Mouse (Mus musculus): ENCODE data around the gene Slc26a1. TPM values are rescaled to one million over a fixed set of nuclear protein-coding genes. Genes with fewer than 3 reads are reported as not detected.

Gene Slc26a1
- 2.5 and 2.6 TPM in 2 replicates for polyA plus RNA-seq (2012; rRNA removed)

DNA sequence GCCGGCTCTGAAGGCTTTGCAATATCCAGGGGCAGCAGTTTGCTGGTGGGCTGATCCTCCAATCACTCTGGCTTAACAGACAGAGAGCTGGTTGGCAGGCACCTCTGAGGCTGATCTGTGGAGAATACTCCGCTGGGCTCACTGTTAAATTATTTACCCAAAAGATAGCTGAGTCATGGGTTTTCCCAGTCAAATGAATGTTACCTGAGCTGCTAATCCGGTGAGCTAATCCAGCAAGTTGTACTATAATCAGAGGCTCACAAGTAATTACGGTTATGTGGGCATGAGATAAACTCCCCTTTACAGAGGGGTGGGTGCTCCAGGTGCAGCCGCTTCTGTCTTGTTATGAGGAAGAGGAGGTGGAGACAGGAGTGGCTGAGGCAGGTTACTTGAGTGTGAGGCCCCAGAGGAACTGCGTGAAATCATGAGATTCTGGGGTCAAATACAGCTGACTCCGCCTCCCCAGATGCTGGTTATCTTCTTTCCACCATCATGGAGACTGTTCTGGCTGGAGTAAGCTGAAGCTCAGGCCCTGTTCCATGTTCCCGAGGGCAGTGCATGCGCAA is at the start of gene Slc26a1:
Gene Slc26a1, minus strand, starts transcription at position 319 of the 566 bp plus-strand sequence.

DNA sequence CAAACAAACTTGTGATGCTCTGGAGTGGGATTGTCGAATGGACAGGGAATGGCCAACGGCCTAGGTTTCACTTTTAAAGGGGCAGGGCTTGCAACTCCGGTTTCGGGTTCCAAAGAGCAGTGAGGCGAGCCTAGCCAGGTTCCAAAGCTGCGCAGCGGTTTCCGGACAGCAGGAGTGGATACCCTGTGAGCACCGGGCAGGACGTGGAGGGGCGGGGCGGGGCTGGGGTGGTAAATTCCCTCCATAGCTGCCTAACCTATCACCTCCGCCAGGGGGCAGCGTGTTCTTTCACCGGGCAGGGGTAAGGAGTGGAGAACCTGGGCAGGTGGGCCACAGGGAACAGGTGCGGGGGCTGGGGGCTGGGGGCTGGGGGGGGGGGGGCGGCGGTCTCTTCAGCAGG is 16.9 kb upstream of the Slc26a1 start, which contains the start of gene Fgfrl1:
Gene Fgfrl1, plus strand, starts transcription at position 112 of the 400 bp plus-strand sequence.

DNA sequence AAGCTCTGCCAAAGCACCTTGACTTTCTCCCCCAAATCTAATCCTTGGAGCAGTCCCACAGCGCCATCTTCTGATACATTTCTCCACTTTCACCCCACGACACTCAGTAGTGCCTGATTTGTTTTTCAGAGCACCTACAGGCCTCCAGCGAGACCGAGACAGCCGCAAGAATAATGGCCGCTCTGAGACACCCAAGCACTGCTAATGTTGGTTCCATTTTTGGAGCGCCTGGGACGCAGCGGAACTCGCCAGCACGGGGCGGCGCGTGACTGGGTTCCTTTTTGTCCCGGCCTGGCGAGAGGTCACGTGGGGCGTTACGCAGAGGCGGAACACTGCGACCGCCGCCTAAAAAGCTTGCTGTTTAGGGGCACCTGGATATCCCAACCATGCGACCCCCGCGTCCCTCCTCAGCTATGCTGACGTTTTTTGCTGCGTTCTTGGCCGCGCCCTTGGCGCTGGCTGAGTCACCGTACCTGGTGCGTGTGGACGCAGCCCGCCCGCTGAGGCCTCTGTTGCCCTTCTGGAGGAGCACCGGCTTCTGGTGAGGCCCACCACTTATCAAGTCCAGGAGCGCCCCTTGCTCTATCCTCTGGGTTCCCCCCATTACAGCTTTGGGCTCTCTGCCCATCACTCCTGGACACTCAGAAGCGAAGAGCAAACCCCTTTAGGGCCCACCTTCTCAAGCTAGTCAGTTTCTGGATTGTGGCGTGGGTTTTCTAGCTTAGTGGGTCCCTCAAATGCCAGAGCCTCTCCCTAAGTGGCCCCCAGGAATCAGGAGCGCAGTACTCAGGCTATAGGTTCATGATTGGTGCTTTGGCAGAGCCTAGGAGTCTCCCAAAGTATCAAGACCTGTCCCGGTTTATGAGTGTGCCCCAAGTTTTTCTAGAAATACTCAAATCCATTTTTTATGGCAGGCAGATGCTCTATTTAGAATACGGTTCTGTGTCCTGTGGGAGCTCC is 6.1 kb downstream of the Slc26a1 start, which contains the start of gene Dgkq:
Gene Dgkq, minus strand, starts transcription at position 696 of the 960 bp plus-strand sequence.

DNA sequence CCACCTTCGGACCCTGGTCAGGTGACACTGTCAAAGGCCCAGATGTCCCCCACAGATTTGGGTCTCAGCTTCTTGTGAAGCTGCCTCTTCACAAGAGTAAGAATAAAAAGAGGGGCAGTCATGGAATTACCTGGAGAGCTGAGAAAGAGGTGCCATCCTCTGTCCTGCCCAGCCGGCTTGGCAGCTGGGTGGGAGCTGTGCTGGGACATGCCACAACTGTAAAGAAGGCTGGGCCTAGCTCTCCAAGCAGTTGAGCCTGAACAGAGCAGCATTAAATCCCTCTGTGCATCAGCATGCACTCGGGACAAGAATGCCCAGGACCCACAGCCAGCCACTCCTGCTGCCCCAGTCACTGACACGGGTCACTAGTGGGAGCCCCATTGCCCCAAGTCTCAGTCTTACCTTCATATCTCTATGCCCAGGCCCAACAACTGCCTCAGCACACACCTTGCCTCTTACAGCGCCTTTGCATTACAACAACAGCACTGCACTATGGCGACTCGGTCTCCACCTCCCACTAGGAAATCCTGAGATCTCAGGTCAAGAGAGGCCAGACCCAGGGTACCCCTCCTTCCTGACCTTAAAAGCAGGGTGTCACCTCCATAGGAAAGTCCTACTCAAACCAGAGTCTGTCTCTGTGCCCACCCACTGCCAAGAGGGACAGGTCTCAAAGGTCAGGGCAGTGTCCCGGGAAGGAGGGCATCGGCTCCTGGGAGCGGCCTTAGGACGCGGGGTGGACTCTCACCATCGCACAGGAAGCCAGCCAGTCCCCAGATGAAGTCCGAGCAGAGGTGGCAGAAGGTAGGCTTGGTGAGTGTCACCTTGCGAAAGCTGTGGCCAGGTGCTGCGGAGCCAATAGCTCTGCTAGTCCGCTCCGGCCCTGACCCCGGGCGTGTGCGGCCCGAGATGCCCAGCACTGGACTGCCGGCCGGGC is 15.4 kb downstream of the Slc26a1 start, which contains the start of gene Idua:
Gene Idua, plus strand, starts transcription at position 634 of the 934 bp plus-strand sequence.

DNA sequence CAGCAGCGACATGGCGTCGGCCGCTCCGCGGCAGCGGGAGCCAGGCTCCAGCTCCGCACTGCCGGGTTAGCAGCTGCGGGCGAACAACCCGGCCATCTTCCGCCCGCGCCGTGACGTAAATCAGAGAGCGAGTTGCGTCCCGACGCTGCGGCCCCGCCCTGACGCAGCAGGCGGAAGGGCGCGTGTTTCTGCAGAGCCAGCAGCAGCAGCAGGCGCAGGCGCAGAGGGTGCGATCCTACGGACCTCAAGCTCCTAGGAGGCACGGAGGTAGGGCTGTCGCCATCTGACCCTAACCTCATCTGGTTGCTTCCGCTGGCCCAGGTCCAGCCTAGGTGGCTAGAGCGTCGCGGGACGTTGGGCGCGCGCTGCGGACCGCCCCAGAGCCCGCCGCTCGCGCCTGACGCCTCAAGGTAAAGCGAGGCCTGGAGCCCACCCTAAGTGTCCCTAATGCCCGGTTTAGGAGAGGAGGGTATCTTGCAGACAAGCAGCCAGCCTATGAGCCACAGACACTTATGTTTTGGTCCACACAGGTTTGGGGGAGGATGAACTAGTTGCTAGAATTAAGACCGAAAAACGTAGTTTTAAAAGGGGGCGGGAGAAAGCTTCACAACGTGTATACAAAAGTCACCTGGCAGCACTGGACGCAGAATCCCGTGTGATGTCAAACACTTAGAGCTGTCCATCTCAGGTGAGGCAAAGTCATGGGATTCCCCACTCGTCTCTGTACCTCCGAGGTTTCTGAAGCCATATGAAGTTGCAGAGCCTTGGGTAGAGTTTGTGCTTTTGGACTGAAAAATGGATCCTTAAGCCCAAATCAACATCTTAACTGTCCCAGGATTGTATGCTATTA is 45.5 kb downstream of the Slc26a1 start, which contains the start of the genes Gak and Tmem175:
Gene Gak, minus strand, starts transcription at position 122 of the 850 bp plus-strand sequence.
Gene Tmem175, plus strand, starts transcription at position 137 of the 850 bp plus-strand sequence.

Other genes starting within 250 kb of the Slc26a1 start
- 186 and 220 TPM in 2 replicates for gene Atp5k, start 241.1 kb downstream of the Slc26a1 start, polyA plus RNA-seq (2012; rRNA removed)
- 0.52 and 0.94 TPM in 2 replicates for gene Mfsd7a, start 226.7 kb downstream of the Slc26a1 start, polyA plus RNA-seq (2012; rRNA removed)
- 32.4 and 33.7 TPM in 2 replicates for gene Pcgf3, start 214.3 kb downstream of the Slc26a1 start, polyA plus RNA-seq (2012; rRNA removed)
- 22.0 and 24.0 TPM in 2 replicates for gene Cplx1, start 125.5 kb downstream of the Slc26a1 start, polyA plus RNA-seq (2012; rRNA removed)
- 63.3 and 66.9 TPM in 2 replicates for gene Gak, start 45.8 kb downstream of the Slc26a1 start, polyA plus RNA-seq (2012; rRNA removed)
- 32.3 and 32.4 TPM in 2 replicates for gene Tmem175, start 45.8 kb downstream of the Slc26a1 start, polyA plus RNA-seq (2012; rRNA removed)
- 14.1 and 15.8 TPM in 2 replicates for gene Idua, start 15.2 kb downstream of the Slc26a1 start, polyA plus RNA-seq (2012; rRNA removed)
- gene Dgkq, start 5.9 kb downstream of the Slc26a1 start, polyA plus RNA-seq (2012; rRNA removed), result 64.9 and 65.8 TPM in 2 replicates
- gene Fgfrl1, start 16.8 kb upstream of the Slc26a1 start, polyA plus RNA-seq (2012; rRNA removed), result 21.4 and 38.4 TPM in 2 replicates
- gene Rnf212, start 99.4 kb upstream of the Slc26a1 start, polyA plus RNA-seq (2012; rRNA removed), result 0.08 TPM in 1 of 2 replicates, not detected in the other
- gene Tmed11, start 119.8 kb upstream of the Slc26a1 start, polyA plus RNA-seq (2012; rRNA removed), result not detected in 2 replicates
- not detected in 2 replicates for gene Vmn2r8, start 133.3 kb upstream of the Slc26a1 start, polyA plus RNA-seq (2012; rRNA removed)
- not detected in 2 replicates for gene Vmn2r9, start 177.0 kb upstream of the Slc26a1 start, polyA plus RNA-seq (2012; rRNA removed)